ENCODE assay signal across 10 mouse cellular contexts in genomic region chr2:122667856-122668255, GRCm38 (mm10). TPM values are rescaled to one million over a fixed set of nuclear protein-coding genes. Genes with fewer than 3 reads are reported as not detected.
DNase-seq lines count a peak whose midpoint lies in the region; ATAC-seq lines count a peak whose summit lies in the region.
"Had no signal": no experiment of that assay in that cellular context is flagged by ENCODE, and none has a peak within 500 bp of the region (broad histone marks: within the 10 kb centered on the region; RNA-seq: fewer than 3 reads in every experiment).

No protein-coding gene starts in this region.

- H3K4me1 ChIP-seq in hindbrain, embryonic 11.5 days (replicated peaks; ENCODE audit: control insufficient read depth, insufficient read depth, low read length) = no peaks in the 10 kb centered on the region
- no peaks in the 10 kb centered on the region for H3K4me1 ChIP-seq in hindbrain, embryonic 12.5 days

- ATAC-seq in hindbrain, embryonic 11.5 days (ENCODE audit: low FRiP score) = no peak
- ATAC-seq in hindbrain, embryonic 12.5 days (ENCODE audit: low FRiP score) = no peak
- peak; percentile 77 for ATAC-seq in CD4-positive, CD25-positive, alpha-beta regulatory T cell, adult 4 months

- H3K4me3 ChIP-seq in hindbrain, embryonic 11.5 days (ENCODE audit: low read depth, low read length) = no peak overlapping the region
- H3K4me3 ChIP-seq in hindbrain, embryonic 12.5 days = no peak overlapping the region
- H3K4me3 ChIP-seq: neural tube, embryonic 13.5 days had no signal

- H3K27ac ChIP-seq in hindbrain, embryonic 11.5 days (ENCODE audit: low read depth, low read length) = no peak overlapping the region
- H3K27ac ChIP-seq in hindbrain, embryonic 12.5 days = no peak overlapping the region
- H3K27ac ChIP-seq: neural tube, embryonic 13.5 days had no signal

- H3K9ac ChIP-seq in hindbrain, embryonic 11.5 days (ENCODE audit: low read depth, low read length) = no peak overlapping the region
- H3K9ac ChIP-seq in hindbrain, embryonic 12.5 days = no peak overlapping the region
- H3K9ac ChIP-seq: neural tube, embryonic 13.5 days had no signal

- H3K9me3 ChIP-seq in hindbrain, embryonic 11.5 days (ENCODE audit: control insufficient read depth, low read length) = no peaks in the 10 kb centered on the region
- no peaks in the 10 kb centered on the region for H3K9me3 ChIP-seq in hindbrain, embryonic 12.5 days (replicated peaks)
- H3K9me3 ChIP-seq: neural tube, embryonic 13.5 days had no signal

- WGBS in hindbrain, embryonic 11.5 days = 55% methylated on average over 5 of the region's 5 CpGs
- 47% methylated on average over 5 of the region's 5 CpGs for WGBS in hindbrain, embryonic 12.5 days

- H3K27me3 ChIP-seq in hindbrain, embryonic 11.5 days (ENCODE audit: control insufficient read depth, insufficient read depth, low read length) = no peaks in the 10 kb centered on the region
- peaks cover 2% of the 10 kb centered on the region; the same call in 1 of the 2 replicates for H3K27me3 ChIP-seq in hindbrain, embryonic 12.5 days
- H3K27me3 ChIP-seq: neural tube, embryonic 13.5 days had no signal

- no peaks in the 10 kb centered on the region for H3K36me3 ChIP-seq in hindbrain, embryonic 11.5 days (ENCODE audit: control insufficient read depth, insufficient read depth, low read length)
- no peaks in the 10 kb centered on the region for H3K36me3 ChIP-seq in hindbrain, embryonic 12.5 days
- H3K36me3 ChIP-seq: neural tube, embryonic 13.5 days had no signal

- DNase-seq in hindbrain, embryonic 11.5 days (ENCODE audit: low spot score) = peak; percentile 34
- peak; percentile 19 for DNase-seq in 3134 (ENCODE audit: extremely low read depth, insufficient read length, low spot score)
- DNase-seq in cerebellum, postnatal 25 days = peak; percentile 11 to 45
- DNase-seq in layer of hippocampus, postnatal 10 days (ENCODE audit: low spot score in 2 of 2) = peak; percentile 46 to 66
- peak; percentile 45 for DNase-seq in right cerebral cortex, postnatal 14 days
- DNase-seq in ovary, postnatal 10 days (ENCODE audit: low spot score) = no peak

- no peak overlapping the region for H3K4me2 ChIP-seq in hindbrain, embryonic 11.5 days (replicated peaks; ENCODE audit: low read depth, low read length)
- H3K4me2 ChIP-seq in hindbrain, embryonic 12.5 days (replicated peaks) = no peak overlapping the region
- H3K4me2 ChIP-seq: neural tube, embryonic 13.5 days had no signal

RNA-seq across cellular contexts. Expression of gene AA467197, which starts 31.1 kb away (rescaled TPM):
- polyA plus RNA-seq in hindbrain, embryonic 11.5 days (2014; fragmentation: Nextera tagmentation; extraction: Ambion mirVana) = 0.59 TPM in 1 of 2 replicates, not detected in the other
- polyA plus RNA-seq in hindbrain, embryonic 12.5 days (2016; fragmentation: Nextera tagmentation; extraction: Ambion mirVana) = 0.34 and 0.84 TPM in 2 replicates
- polyA plus RNA-seq in CD4-positive, CD25-positive, alpha-beta regulatory T cell, adult 4 months (2017; shearing (Covaris generic)) = not detected
- under 1 TPM in 1 of 2 experiments, not detected in 1; 0.48 TPM for total RNA-seq in layer of hippocampus, postnatal 10 days (2021)
- total RNA-seq: layer of hippocampus, postnatal 14 days had no signal
- polyA plus RNA-seq: neural tube, embryonic 13.5 days had no signal

RNA-seq across cellular contexts. Expression of gene Slc30a4, which starts 34.6 kb away (rescaled TPM):
- 7.9 and 12.3 TPM in 2 replicates for polyA plus RNA-seq in hindbrain, embryonic 11.5 days (2014; fragmentation: Nextera tagmentation; extraction: Ambion mirVana)
- 11.8 and 12.8 TPM in 2 replicates for polyA plus RNA-seq in hindbrain, embryonic 12.5 days (2016; fragmentation: Nextera tagmentation; extraction: Ambion mirVana)
- 1 to 10 TPM in 1 of 2 experiments, under 1 TPM in 1; 0.77 to 1.2 TPM for polyA plus RNA-seq in CD4-positive, CD25-positive, alpha-beta regulatory T cell, adult 4 months (2017; shearing (Covaris generic))
- total RNA-seq in layer of hippocampus, postnatal 10 days (2021) = 10 to 100 TPM; 28.7 to 31.1 TPM

RNA-seq across cellular contexts. Expression of gene Gatm, which starts 56.8 kb away (rescaled TPM):
- polyA plus RNA-seq in hindbrain, embryonic 11.5 days (2014; fragmentation: Nextera tagmentation; extraction: Ambion mirVana) = 16.0 and 17.7 TPM in 2 replicates
- polyA plus RNA-seq in hindbrain, embryonic 12.5 days (2016; fragmentation: Nextera tagmentation; extraction: Ambion mirVana) = 18.1 and 21.4 TPM in 2 replicates
- 1 to 10 TPM in 1 of 2 experiments, under 1 TPM in 1; 0.62 to 1.3 TPM for polyA plus RNA-seq in CD4-positive, CD25-positive, alpha-beta regulatory T cell, adult 4 months (2017; shearing (Covaris generic))
- 10 to 100 TPM; 66.9 to 67.1 TPM for total RNA-seq in layer of hippocampus, postnatal 10 days (2021)
